Mouse (Mus musculus) neural tube, embryonic 11.5 days (tissue): ENCODE results near the gene Zfp143. TPM values are rescaled to one million over a fixed set of nuclear protein-coding genes. Genes with fewer than 3 reads are reported as not detected.
"Not testable (repeated sequence)": the region's sequence is repeated elsewhere in the genome, so short reads cannot be mapped to it uniquely, and the experiment has no call there.

ENCODE experiments used
- ATAC-seq: fragments of 200-750 bp; cut with Nextera tagmentation; 2 replicates; pipeline ENCODE4 v1.8.0; 2017; ENCODE audit warnings: moderate number of reproducible peaks, mild to moderate bottlenecking, moderate TSS enrichment, moderate library complexity; ENCODE audit not compliant: insufficient read depth, low FRiP score, low TSS enrichment
- DNase-seq: peaks from one replicate; pipeline ENCODE4 v3.0.0-alpha.2; 2015; ENCODE audit warnings: low spot score
- H3K27ac ChIP-seq: fragments of 300-500 bp; sonication (generic); 2 replicates; pipeline ENCODE4 v1.5.1; 2014; ENCODE audit warnings: low read depth, mild to moderate bottlenecking, low read length
- H3K27me3 ChIP-seq: fragments of 300-500 bp; sonication (generic); 2 replicates; pipeline ENCODE4 v1.6.1; 2014; ENCODE audit warnings: mild to moderate bottlenecking, low read length, mixed read lengths; ENCODE audit not compliant: control insufficient read depth, insufficient read depth
- H3K36me3 ChIP-seq: fragments of 300-500 bp; sonication (generic); 2 replicates; pipeline ENCODE4 v1.6.1; 2014; ENCODE audit warnings: mild to moderate bottlenecking, low read length, moderate library complexity, mixed read lengths; ENCODE audit not compliant: control insufficient read depth, insufficient read depth
- H3K4me1 ChIP-seq: fragments of 300-500 bp; sonication (generic); 2 replicates; pipeline ENCODE4 v1.6.1; 2014; ENCODE audit warnings: low read length, mixed read lengths; ENCODE audit not compliant: control insufficient read depth, insufficient read depth
- H3K4me2 ChIP-seq: fragments of 300-500 bp; sonication (generic); 2 replicates; pipeline ENCODE4 v1.6.1; 2014; ENCODE audit warnings: low read depth, mild to moderate bottlenecking, moderate library complexity
- H3K4me3 ChIP-seq: fragments of 300-500 bp; sonication (generic); 2 replicates; pipeline ENCODE4 v1.5.1; 2014; ENCODE audit warnings: low read depth, low read length
- H3K9ac ChIP-seq: fragments of 300-500 bp; sonication (generic); 2 replicates; pipeline ENCODE4 v1.6.1; 2014; ENCODE audit warnings: mild to moderate bottlenecking, low read length
- H3K9me3 ChIP-seq: fragments of 300-500 bp; sonication (generic); 2 replicates; pipeline ENCODE4 v1.6.1; 2016; ENCODE audit warnings: low read length; ENCODE audit not compliant: control insufficient read depth
- WGBS: fragments of 180-500 bp; shearing (Covaris S2); extraction: QIAGEN DNeasy Blood & Tissue Kit; methylation state at CpG from one replicate; pipeline ENCODE4 v1.1.7; 2014; 5-methylcytosine and 5-hydroxymethylcytosine counted together
- polyA plus RNA-seq: library from polyadenylated mRNA; unstranded; fragments of >200 nt; fragmentation: Nextera tagmentation; extraction: Ambion mirVana; gene quantifications from 2 replicates; pipeline ENCODE4 v1.2.1, GENCODE M21; 2014

The Zfp143 gene
- polyA plus RNA-seq, 1 experiment from 2014 or later: 30.2 TPM

DNA sequence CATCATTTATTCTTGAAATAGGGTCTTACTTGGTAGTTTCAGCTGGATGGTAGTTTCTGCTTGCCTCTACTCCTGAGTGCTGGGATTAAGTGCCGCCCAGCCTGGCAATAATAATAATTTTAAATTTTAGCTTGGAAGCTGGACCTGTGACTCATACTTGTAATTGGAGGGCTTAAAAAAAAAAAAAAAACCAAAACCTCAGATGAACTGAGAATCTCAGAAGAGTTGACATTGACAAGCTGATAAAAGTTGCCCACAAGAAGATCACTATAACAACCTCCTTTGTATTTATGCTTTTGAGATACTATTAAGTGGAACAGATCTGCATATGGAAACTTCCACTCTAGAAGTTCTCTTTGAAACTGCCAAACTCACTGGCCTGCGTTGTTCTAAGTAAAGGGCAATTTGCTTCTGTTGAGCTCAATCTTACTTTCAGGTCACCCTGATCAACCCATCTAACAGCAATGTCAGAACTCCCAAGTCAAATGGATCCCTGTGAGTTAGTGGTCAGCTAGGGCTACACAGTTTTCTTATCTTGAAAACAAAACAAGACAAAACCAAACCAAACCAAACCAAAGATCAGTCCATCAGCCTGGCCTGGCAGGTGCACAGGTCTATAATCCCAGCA, 59.3 kb downstream of the Zfp143 start:
- WGBS: 84% methylated on average over 2 of the region's 2 CpGs
- no peaks in the 10 kb centered on the region for H3K4me1 ChIP-seq
- DNase-seq (no peak), ATAC-seq (no peak)
- H3K27ac ChIP-seq: no peak overlapping the region
- no peaks in the 10 kb centered on the region for H3K9me3 ChIP-seq
- no peak overlapping the region for H3K4me3 ChIP-seq
- no peak overlapping the region for H3K4me2 ChIP-seq
- no peaks in the 10 kb centered on the region for H3K36me3 ChIP-seq
- no peak overlapping the region for H3K9ac ChIP-seq
- no peaks in the 10 kb centered on the region for H3K27me3 ChIP-seq

DNA sequence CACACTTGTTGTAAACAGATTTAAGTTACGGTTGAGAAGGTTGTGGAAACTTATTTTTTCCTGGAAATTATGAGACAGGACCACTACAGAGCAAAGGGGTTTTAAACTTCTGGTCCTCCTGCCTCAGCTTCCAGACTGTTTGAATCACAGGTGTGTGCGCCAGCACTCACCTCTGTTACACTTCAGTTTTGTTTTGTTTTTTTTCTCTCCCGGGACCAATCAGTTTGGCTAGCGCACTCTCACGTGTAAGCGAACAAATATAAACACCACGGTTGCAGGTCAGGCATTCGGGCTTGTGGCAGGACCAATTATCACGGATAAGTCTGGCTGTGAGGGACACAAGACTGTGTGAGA, 60.1 kb downstream of the Zfp143 start:
- H3K4me1 ChIP-seq: no peaks in the 10 kb centered on the region
- no peaks in the 10 kb centered on the region for H3K36me3 ChIP-seq
- H3K27me3 ChIP-seq: no peaks in the 10 kb centered on the region
- H3K9me3 ChIP-seq: no peaks in the 10 kb centered on the region
- H3K27ac ChIP-seq: peak overlapping the region; percentile 49; the same call in 1 of the 2 replicates
- 0 out of 2 replicates have a peak, but pooled peaks have one; percentile 0 for ATAC-seq
- H3K9ac ChIP-seq: peak overlapping the region; percentile 64
- DNase-seq: no peak
- peak overlapping the region; percentile 95 for H3K4me3 ChIP-seq
- peak overlapping the region; percentile 62 for H3K4me2 ChIP-seq
- 5% methylated on average over 9 of the region's 9 CpGs for WGBS

DNA sequence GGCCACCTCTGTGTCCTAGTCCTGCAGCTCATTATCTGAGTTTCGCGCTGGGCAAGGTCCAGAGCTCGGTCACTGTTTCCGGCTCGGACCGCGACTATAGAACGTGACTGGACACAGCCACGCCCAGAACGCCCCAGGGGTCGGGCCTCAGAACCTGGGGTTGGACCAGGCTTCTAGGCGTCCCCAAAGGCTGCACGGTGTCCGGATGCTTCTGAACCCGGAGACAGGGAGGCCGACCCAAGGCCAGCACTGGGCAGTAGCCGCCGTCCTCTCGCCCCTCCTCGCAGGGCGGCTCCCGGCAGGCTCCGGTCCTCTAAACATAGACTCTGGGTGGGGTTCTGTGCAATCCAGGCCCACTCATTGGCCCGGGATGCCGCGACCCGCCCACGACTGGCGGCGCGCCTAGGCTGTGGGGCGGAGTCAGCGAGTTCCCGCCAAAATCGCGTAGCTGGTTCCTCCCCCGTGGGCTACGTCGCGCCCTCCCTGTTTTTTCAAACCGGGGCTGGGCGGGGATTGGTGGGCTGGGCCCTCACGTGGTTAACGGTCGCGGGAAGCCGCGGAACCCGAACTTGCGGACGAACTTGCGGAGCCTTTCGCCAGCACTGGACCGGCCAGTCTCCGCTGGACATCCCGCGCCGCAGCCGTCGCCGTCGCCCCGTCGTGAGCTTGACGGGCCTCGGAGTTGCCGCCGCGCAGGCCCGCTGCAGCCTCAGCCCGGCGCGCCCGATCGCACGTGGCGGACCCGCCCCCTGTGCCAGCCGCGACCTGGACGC, 60.7 kb downstream of the Zfp143 start, which contains the start of gene Wee1:
Gene Wee1 (plus strand): TSS at position 531 of the 773 bp plus-strand sequence.
- peak within 1 kb of the TSS; percentile 89 for H3K27ac ChIP-seq
- no peaks in the 10 kb centered on the region for H3K27me3 ChIP-seq
- H3K36me3 ChIP-seq: no peaks in the 10 kb centered on the region
- WGBS: under 1% methylated on average over 81 of the region's 81 CpGs
- no peaks in the 10 kb centered on the region for H3K9me3 ChIP-seq
- ATAC-seq: peak; percentile 98
- DNase-seq: peak; percentile 99
- peak within 1 kb of the TSS; percentile 62 for H3K4me2 ChIP-seq
- no peaks in the 10 kb centered on the region for H3K4me1 ChIP-seq
- H3K4me3 ChIP-seq: peak within 1 kb of the TSS; percentile 95
- H3K9ac ChIP-seq: peak within 1 kb of the TSS; percentile 88

DNA sequence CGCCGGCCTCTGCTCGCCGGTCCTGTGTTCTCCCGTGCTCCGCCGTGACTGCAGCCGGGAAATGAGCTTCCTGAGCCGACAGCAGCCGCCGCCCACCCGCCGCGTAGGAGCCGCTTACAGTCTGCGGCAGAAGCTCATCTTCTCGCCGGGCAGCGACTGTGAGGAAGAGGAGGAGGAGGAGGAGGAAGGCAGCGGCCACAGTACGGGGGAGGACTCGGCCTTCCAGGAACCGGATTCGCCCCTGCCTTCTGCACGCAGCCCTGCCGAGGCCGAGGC, 61.2 kb downstream of the Zfp143 start:
- Histone ChIP-seq H3K36me3 (no peaks in the 10 kb centered on the region), H3K9me3 (no peaks in the 10 kb centered on the region), H3K27me3 (no peaks in the 10 kb centered on the region), H3K4me3 (peak overlapping the region; percentile 95), H3K9ac (peak overlapping the region; percentile 88), H3K4me2 (peak overlapping the region; percentile 62), H3K4me1 (no peaks in the 10 kb centered on the region), H3K27ac (peak overlapping the region; percentile 89)
- 0% methylated on average over 26 of the region's 27 CpGs for WGBS
- no peak; the same call in 1 of the 2 replicates for ATAC-seq
- no peak for DNase-seq

- under 1% methylated on average over 73 of the region's 74 CpGs for WGBS
- peak; percentile 14; the same call in 1 of the 2 replicates for ATAC-seq
- Histone ChIP-seq H3K4me1 (no peaks in the 10 kb centered on the region), H3K9me3 (no peaks in the 10 kb centered on the region), H3K27ac (peak overlapping the region; percentile 89), H3K9ac (peak overlapping the region; percentile 88), H3K4me2 (peak overlapping the region; percentile 62), H3K27me3 (no peaks in the 10 kb centered on the region), H3K36me3 (no peaks in the 10 kb centered on the region), H3K4me3 (peak overlapping the region; percentile 95)
- peak; percentile 66 for DNase-seq
These were observed 61.8 kb downstream of the Zfp143 start for GRCm38 (mm10) chr7:110122565-110123422.

GRCm38 (mm10) chr7:110123844-110124555, 63.0 kb downstream of the Zfp143 start:
- 58% methylated on average over 12 of the region's 12 CpGs for WGBS
- no peaks in the 10 kb centered on the region; the same call in 1 of the 2 replicates for H3K36me3 ChIP-seq
- no peaks in the 10 kb centered on the region for H3K27me3 ChIP-seq
- H3K4me3 ChIP-seq: peak overlapping the region; percentile 95
- H3K9ac ChIP-seq: no peak overlapping the region
- no peak for ATAC-seq
- H3K4me1 ChIP-seq: no peaks in the 10 kb centered on the region
- peak overlapping the region; percentile 62 for H3K4me2 ChIP-seq
- H3K9me3 ChIP-seq: no peaks in the 10 kb centered on the region
- no peak for DNase-seq
- no peak overlapping the region for H3K27ac ChIP-seq

GRCm38 (mm10) chr7:110128566-110128965, 67.5 kb downstream of the Zfp143 start:
- Histone ChIP-seq H3K4me3 (no peak overlapping the region), H3K27me3 (no peaks in the 10 kb centered on the region), H3K9me3 (no peaks in the 10 kb centered on the region), H3K4me2 (no peak overlapping the region), H3K27ac (no peak overlapping the region), H3K9ac (no peak overlapping the region), H3K36me3 (peaks cover 7% of the 10 kb centered on the region), H3K4me1 (no peaks in the 10 kb centered on the region)
- ATAC-seq (no peak), DNase-seq (no peak)
- WGBS: 79% methylated on average over 2 of the region's 2 CpGs

GRCm38 (mm10) chr7:110132272-110132671, 71.3 kb downstream of the Zfp143 start:
- not testable (repeated sequence) for H3K27ac ChIP-seq, DNase-seq, H3K9ac ChIP-seq, H3K27me3 ChIP-seq, ATAC-seq, H3K4me2 ChIP-seq, H3K9me3 ChIP-seq, H3K4me3 ChIP-seq, H3K4me1 ChIP-seq
- 92% methylated on average over 2 of the region's 2 CpGs for WGBS
- peaks cover 17% of the 10 kb centered on the region for H3K36me3 ChIP-seq
